Mouse (Mus musculus): ENCODE results near the gene Strada.
"Not testable (repeated sequence)": the region's sequence is repeated elsewhere in the genome, so short reads cannot be mapped to it uniquely, and the experiment has no call there.

The Strada gene

DNA sequence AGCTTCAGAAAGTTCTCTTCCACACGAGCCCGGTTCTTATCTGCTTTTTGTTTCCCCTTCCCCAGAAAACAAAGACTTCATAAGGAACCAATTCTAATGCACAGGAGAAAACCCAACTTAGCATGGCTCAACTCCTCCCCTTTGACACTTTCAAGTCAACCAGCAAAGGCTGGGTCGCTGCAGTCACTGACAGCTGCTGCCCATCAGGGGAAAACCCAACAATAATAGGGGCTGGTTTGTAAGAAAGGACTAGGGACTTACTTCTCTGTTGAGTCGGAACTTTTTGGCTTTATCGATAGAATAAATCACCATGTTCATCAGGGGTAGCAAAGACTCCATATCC, at the start of gene Strada:
Gene Strada, minus strand, starts transcription at position 46 of the 343 bp plus-strand sequence.
- DNase-seq (ENCODE audit: low spot score in 2 of 2), result no peak

DNA sequence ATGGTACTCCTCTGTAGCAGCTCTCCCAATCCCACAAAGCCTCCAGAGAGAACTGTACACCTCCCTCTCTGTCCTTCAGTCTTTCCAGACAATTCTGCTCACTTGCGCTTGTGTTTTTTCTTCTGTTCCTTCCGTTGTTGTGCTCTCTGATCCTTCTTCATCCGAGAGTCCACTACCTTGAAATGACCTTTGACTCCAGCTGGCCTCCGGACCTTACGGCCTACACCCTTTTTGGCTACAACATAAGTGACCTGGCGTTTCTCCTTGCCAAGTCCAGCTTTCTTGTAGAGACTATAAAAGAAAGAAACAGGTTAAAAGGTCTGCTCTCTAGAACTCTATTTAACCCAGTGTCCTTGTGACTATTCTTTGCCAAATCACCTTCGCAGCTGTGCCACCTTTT, 47.4 kb upstream of the Strada start:
- DNase-seq (ENCODE audit: low spot score in 2 of 2), result no peak

DNA sequence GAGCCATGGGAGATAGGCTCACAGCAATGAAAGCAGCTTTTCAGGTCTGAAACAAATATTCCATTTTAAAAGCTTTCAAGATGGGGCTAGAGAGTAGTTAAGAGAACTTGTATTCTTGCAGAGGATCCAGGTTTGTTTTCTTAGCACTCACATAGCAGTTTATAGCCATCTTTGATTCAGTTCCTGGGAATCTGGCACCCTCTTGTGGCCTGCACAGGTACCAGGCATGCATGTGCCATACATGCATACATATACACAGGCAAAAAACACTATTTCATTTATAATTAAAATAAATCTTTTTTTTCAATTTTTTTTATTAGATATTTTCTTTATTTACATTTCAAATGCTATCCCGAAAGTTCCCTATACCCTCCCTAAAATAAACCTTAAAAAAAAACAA, 44.9 kb upstream of the Strada start:
- no peak for DNase-seq (ENCODE audit: low spot score in 2 of 2)

DNA sequence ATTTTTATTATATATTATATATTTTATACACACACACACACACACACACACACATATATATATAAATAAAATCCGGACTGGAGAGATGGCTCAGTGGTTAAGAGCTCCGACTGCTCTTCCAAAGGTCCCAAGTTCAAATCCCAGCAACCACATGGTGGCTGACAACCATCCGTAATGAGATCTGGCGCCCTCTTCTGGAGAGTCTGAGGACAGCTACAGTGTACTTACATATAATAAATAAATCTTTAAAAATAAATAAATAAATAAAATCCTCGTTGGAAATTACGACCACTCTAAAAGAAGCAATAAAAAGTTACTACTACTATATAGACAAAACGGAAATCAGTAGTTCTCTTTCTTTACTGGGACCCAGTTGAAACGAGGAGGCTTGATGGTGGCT, 32.0 kb upstream of the Strada start:
- not testable (repeated sequence) for DNase-seq (ENCODE audit: low spot score in 2 of 2)

DNA sequence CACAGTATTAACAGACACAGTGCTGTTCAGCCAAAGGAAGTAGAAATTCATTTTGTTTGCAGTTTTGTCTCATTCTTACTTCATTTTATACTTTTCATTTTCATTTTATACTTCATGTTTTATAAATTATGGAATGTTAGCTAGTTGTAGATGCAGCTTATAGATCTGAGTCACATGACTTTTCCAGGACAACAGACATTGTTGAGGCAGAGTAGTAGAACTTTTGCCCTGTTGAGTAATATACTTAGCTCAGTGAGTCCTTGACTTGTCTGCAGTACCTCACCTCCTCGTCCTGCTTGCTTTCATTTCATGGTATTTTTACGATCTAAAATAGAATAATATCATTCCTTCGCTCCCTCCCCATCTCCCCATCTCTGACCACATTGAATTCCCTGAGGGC, 18.6 kb upstream of the Strada start:
- DNase-seq (ENCODE audit: low spot score in 2 of 2), result no peak

DNA sequence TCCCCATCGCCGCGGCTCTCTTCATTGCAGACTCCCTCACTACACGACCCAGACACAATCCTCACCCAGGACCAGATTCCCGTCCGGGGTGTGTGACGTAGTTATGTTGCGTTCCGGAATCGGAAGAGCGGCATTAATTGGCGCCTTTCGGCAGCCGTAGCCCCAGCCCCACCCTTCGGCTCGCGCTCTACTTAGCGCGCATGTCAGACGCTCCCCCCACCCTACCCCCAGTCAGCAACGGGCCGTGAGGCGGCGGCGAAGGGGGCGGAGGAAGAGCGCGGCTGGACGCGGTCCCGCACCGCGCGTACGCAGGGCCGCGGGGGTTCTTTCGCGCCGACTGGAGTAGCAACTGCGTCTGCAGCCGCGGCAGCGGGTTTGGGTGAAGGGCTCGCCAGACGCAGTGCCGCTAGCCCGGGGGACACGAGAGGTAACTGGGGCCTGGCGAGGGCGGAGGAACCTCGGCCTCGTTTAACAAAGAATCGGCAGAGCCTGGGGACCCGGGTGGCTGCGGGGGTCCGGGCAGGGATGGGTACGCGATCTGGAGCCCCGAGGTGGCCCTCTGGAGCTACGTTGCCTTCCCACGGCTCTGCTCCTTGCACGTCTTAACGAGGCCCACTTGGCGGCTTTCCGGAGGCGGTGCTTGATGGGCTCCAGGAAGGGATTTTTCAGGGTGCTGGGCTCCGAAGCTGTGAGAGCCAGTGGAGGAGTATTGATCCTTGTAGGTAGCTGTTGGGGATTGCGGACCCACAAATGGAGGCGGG, 14.9 kb upstream of the Strada start, which contains the start of gene Ddx42:
Gene Ddx42, plus strand, starts transcription at position 197 of the 761 bp plus-strand sequence.
- DNase-seq (ENCODE audit: low spot score in 2 of 2), result peak; percentile 79 to 87

DNA sequence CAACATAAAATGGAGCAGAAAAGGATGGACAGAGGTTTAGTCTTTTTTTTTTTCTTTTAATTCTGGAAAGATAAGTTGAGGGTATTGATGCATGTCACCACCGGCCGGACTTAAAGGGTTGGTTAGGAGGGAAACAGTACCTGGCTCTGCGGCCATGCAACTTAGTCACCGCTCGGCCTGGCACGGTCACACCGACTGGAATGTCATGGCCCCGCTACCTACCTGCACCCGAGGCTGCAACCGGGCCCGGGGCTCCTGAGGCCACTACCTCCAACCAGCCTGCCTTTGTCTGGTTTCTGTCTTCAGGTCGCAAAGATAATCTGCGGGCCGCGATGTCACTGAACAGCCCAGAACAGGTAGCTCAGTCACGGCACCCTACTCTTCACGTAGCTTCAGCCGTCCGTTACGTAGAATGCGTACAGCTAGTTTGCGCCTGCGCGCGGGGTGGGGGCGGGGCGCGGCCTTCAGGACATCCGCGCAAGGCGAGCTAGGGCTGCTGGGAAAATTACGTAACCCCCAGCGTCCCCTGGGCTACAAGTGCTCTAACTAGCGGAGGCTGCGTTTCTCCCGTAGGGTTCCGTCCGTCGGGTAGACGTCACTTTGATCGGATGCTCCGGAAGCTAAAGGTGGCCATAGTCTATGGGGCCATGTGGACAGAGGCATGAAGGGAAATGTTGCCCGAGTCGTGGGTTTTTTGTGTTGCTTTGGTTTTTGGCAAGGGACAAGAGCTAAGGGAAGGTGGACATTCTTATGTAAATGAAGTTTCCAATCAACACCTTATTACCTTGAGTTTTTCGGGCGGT, 14.2 kb upstream of the Strada start, which contains the start of gene Ccdc47:
Gene Ccdc47, minus strand, starts transcription at position 418 of the 803 bp plus-strand sequence.
- DNase-seq (ENCODE audit: low spot score in 2 of 2), result peak; percentile 81 to 95

DNA sequence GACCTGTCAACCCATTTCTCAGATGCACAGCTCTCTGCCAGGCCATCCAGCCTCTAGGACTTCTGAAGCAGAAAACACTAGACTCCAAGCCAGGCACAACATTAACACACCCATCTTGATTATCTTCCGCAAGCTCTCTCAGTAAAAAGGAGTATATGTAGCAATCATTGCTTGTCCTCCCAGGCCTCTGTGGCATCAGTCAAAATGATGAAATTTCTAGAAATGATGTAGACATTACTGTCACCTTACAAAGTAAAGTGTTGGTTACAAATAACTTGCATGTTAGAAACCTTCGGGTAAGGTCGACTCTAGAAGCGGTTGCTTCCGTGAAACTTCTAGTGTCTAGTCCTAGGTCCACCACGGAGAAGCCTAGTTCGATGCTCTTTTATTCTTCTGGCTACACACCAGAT, 13.5 kb upstream of the Strada start:
- DNase-seq (ENCODE audit: low spot score in 2 of 2), result no peak

DNA sequence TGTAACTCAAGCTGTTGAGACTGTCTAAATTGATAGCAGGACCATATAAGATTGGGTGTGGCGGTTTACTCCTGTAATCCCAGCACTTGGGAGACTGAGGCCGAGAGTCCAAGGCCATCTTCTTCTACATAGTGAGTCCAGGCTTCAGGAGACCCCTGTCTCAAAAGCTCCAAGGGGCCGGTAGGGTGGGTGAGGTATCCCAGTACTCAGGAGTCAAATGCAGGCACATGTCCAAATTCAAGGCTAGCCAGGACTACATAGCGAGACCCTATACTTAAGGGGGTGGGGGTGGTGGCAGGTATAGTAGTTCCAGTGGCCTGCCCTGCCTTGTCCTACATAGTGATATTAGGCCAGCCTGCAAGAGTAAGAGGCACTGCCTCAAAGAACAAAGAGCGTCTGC, 12.9 kb upstream of the Strada start:
- DNase-seq (ENCODE audit: low spot score in 2 of 2), result no peak

DNA sequence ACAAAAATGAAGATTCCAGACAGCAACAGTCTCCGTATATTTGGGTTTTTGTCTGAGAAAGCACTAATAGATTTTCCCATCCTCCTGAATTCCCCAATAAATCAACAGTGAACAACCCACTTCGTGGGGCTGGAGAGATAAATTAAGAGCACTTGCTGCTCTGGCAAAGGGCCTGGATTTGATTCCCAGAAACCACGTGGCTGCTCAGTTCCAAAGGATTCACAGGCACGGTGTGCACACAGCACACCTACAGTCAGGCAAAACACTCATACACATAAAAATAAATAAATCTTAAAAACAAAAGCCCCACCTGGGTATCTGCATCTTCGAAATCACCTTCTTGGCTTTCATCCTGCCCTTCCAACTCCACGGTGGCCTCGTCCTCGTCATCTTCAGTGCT, 10.8 kb upstream of the Strada start:
- DNase-seq (ENCODE audit: low spot score in 2 of 2), result no peak

DNA sequence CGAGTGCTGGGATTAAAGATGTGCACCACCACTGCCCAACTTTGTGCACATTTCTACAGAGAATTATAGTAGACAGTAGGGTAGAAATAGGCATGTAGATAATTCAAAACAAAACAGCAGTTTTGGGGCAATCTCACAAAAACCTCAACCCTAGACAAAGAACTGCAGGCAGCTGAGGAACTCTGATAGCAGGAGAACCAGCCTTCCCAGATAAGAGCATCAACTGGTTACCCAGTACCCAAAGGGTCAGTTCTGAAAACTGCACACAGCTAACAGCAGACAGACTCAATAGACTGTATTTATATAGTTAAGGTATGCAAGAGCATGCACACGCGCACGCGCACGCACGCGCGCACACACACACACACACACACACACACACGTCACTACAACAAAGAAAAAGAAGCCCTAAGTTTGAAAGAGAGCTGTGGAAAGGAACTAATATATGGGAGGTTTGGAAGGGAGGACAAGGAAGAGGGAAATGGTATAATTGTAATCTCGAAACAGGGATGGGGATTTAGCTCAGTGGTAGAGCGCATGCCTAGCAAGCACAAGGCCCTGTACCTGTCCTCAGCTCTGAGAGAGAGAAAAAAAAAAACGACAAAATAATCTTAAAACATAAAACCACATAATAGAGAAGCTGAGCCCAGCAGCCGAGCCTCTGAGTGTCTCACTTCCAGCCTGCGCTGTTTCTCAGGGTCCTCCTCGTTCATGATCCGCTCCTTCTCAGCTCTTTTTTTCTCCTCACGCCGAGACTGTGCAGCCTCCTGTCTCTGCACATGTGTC, 438 bp downstream of the Strada start:
- DNase-seq (ENCODE audit: low spot score in 2 of 2), result no peak

DNA sequence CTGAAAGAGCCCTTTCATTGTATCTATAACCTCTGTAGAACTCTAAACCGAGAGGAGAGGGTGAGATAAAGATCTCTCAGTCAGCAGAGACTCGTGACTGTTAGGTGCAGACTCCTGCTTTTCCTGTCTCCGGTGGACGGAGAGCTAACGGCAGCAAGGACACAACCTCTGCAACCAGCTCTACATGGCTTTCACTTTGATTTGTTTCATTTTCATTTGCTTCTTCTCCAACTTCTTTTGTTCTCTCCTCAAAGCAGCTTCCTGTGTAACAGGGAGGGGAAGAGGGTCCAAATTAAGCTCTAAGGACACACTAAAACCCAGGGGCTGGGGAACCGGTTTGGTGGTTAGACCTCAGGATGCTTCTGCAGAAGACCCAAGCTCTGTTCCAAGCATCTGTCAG, 1.2 kb downstream of the Strada start:
- DNase-seq (ENCODE audit: low spot score in 2 of 2), result no peak

DNA sequence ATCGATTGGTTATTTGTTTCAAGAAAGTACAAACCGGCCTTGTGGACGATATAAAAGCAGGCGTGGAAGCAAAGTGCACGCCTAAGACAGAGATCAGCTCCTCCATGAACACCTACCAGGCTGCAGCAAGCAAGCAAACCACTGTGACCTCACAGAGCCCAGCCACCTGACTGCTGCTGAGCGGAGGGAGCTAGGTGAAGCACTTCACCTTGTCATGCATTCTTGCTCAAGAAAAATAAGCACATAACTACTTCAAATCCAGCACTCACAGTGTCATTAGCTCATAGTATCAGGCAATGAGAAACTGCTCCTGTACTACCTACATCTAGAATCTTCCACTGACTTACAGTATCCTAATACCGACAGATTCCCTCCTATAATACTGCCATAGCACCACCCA, 2.0 kb downstream of the Strada start:
- DNase-seq (ENCODE audit: low spot score in 2 of 2), result not testable (repeated sequence)

DNA sequence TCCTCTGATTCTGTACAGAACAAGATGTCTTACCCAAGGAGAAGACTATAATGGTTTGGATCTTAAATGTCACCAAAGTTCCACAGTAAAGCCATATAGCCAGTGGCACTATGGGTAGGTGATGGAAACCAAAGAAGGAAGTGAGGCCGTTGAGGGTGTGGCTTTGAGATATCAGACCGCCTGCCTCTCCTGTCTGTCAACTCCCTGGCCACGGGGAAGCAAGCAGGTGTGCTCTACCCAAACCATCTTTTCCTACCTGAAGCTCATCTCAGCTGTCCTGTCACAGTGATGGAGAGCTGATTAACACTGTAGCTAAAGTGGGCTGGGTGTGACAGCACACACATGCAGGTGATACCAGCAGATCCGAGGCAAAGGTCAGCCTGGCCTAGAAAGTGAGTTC, 3.7 kb downstream of the Strada start:
- no peak for DNase-seq (ENCODE audit: low spot score in 2 of 2)

DNA sequence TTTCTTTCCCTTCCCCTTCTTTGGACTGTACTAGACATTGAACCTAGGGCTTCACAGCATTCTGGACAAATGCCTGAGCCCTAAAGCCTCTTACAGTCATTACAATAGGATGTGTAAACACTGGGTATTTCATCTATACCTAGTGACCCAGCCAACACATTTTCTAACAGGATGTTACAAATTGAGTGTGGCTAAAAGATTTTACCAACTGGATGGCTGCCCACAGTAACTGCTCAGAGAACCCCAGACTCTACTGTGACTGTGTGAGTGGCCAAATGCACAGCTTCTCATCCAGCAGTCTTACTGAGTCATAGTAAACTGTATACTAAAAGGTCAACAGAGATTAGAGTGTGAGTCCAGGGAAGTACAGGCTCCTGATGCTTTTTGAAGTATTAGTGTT, 6.6 kb downstream of the Strada start:
- no peak for DNase-seq (ENCODE audit: low spot score in 2 of 2)

DNA sequence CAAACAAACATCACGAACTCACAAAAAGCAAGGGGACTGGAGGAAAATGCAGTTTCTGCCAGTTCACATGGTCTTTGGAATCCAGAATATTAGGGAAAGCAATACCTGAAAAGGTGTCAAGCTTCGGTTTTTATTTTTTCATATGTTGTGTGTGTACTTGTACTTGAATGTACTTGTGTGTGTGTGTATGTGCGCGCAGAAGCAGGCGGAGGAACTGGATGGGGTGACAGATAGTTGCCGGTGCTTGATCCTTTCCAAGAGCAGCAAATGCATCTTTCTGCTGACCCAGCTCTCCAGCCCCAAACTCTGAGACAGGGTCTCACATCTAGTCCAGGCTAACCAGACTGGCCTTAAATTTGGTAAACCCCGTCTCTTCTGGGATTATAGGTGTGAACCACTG, 7.1 kb downstream of the Strada start:
- no peak for DNase-seq (ENCODE audit: low spot score in 2 of 2)

DNA sequence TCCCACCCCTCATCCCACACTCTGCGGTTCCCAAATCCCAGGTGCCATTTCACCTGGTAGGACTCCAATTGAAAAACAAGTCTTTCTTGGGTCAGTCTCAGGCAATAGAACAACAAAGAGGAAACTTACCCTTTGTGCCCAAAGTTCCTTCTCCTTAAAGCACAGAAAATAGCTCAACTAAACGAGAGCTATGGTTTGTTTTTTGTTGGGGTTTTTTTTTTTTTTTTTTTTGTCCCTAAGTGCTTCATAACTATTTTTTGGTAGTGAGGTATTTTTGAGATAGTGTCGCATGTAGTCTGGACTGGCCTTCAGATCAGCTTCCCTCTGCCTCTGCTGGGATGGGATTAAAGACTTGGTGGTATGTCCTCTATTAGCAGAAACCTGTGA, 7.8 kb downstream of the Strada start:
- DNase-seq (ENCODE audit: low spot score in 2 of 2), result no peak

DNA sequence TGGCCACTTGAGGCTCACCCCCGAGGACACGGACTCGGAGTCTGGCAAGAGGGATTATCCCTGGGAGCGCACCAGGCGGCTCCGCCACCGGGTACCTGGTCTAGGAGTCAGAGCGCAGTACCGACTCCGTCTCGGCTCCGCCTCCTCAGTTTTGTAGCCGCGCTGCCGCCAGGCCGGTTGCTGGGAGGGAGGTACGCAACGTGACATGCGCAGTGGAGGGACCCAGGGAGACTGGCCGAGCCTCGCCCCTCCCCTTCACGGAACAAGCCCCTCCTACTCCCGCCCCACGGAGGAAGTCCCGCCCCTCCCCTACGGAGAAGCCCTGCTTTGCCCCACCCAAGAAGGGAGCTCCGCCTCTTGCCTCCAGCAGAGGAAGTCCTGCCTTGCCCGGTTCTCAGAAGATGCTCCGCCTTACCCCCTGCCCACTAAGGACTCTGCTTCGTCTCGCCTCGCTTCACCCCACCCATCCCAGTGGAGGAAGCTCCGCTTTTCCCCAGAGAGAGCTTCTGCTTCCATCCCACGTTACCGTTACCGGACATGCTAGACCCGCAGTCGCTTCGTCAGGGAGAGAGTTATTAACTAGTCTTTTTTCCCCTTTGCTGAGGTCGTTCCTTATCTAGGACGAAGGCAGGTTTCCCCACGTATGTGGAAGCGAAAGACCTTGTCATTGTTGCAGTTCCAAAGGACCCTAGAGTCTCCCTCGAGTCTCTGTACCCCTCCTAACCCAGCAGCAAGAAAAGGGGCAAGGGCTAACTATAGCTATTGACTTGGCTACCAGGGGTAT, 8.4 kb downstream of the Strada start:
- peak; percentile 88 to 97 for DNase-seq (ENCODE audit: low spot score in 2 of 2)

DNA sequence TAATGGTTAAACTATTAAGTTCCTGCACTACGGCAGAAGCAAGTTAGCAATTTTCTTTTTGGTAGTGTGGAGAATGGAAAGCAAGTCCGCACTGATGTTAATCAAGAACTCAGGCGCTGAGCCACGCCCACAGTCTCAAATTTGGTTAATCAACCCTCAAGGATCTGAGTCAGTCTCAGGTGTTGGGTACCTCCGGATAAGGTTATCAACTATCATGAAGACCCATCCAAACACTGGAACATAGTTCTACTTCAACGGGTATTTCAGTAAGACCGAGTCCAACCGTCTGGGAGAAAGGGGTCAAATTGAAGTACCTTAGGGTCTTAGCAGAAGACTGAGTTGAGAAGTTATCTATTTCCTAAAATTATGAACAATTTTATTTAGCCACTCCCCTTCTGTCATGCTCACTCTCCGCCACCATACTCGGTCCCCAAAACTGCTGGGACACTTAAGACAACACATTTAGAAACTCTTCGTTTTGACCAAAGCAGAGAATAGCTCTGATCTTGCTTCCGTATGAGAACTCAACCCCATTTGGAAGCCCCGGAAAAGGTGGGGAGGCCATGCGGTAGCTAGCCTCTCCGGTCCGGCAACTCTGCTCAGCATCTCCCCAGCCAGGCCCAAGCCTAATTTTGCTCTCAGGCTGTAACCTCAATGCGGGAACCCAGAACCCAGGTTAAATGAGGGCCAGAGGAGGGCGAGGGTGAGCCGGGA, 9.2 kb downstream of the Strada start:
- no peak for DNase-seq (ENCODE audit: low spot score in 2 of 2)

DNA sequence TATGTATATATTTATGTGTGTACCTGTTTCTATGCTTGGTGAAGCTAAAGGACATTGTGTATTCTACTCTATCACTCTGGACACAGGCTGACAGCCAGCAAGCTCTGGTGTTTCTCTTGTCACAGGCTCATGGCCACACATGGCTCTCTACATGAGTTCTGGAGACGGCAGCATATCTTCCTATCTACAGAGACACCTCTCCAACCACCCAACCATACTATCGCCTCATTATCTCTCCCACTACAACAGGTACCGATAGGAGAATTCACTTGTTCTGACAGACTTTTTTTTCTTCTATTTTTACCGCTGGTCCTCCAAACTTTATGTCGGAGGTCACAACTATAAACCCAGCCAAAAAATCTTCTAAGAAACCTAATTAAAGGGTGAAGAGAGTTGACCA, 9.7 kb downstream of the Strada start:
- no peak for DNase-seq (ENCODE audit: low spot score in 2 of 2)

DNA sequence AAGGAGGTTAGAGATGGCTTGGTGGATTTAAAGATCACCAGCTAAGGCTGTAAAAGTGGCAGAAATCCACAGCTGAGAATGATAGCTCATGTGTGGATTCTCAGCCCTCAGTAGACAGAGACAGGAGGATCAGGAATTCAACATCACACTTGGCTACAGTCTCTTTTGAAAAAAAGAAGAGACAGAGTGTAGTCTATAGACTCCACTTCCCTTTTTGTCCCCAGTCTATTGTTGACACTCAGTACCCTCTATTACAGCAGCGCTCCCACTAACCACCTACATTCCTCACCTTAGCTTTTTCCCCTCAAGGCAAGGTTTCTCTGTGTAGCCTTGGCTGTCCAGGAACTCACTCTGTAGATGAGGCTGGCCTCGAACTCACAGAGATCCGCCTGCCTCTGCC, 10.3 kb downstream of the Strada start:
- DNase-seq (ENCODE audit: low spot score in 2 of 2), result no peak

All from urinary bladder, adult 18-20 months (tissue).